Mouse (Mus musculus) testis, adult 2 months (tissue): Measurements from ENCODE around the gene Kcnk7. TPM values are rescaled to one million over a fixed set of nuclear protein-coding genes. Genes with fewer than 3 reads are reported as not detected.

Experiments used
- H3K27ac ChIP-seq: fragments of 200-500 bp; 2 replicates; pipeline ENCODE4 v1.5.1; 2012; ENCODE audit warnings: low read depth, low read length; ENCODE audit not compliant: control insufficient read depth, insufficient read depth
- H3K27me3 ChIP-seq: fragments of 200-500 bp; 2 replicates; pipeline ENCODE4 v1.6.1; 2012; ENCODE audit warnings: mild to moderate bottlenecking, low read length, moderate library complexity; ENCODE audit not compliant: control insufficient read depth, insufficient read depth
- H3K36me3 ChIP-seq: fragments of 200-500 bp; 2 replicates; pipeline ENCODE4 v1.6.1; 2012; ENCODE audit warnings: mild to moderate bottlenecking, low read length; ENCODE audit not compliant: control insufficient read depth, insufficient read depth
- H3K4me1 ChIP-seq: fragments of 200-500 bp; 2 replicates; pipeline ENCODE4 v1.6.1; 2012; ENCODE audit warnings: low read length; ENCODE audit not compliant: control insufficient read depth, insufficient read depth
- H3K4me3 ChIP-seq: fragments of 200-500 bp; 2 replicates; pipeline ENCODE4 v1.5.1; 2012; ENCODE audit warnings: low read depth, mild to moderate bottlenecking, low read length, moderate library complexity, mixed read lengths; ENCODE audit not compliant: control insufficient read depth
- CTCF ChIP-seq: fragments of 200-500 bp; IDR thresholded peaks from 2 replicates; pipeline ENCODE4 v1.5.1; 2012; ENCODE audit warnings: low read depth, mild to moderate bottlenecking, inconsistent platforms, low read length, moderate library complexity; ENCODE audit not compliant: control insufficient read depth, insufficient read depth, insufficient replicate concordance
- POLR2A ChIP-seq: fragments of 200-500 bp; IDR thresholded peaks from 2 replicates; pipeline ENCODE4 v1.6.1; 2012; ENCODE audit warnings: low read depth, mild to moderate bottlenecking, inconsistent platforms, low read length, moderate library complexity; ENCODE audit not compliant: control insufficient read depth
- polyA plus RNA-seq: library from polyadenylated mRNA; depleted of rRNA; stranded (reverse); fragments of >200 nt; gene quantifications from 2 replicates; pipeline ENCODE4 v1.2.3, GENCODE M21; 2012

Gene Kcnk7
- polyA plus RNA-seq, 1 experiment = 10.2 TPM

GRCm38 (mm10) chr19:5710581-5710980, 6.4 kb downstream of the Kcnk7 start:
- TF ChIP-seq POLR2A (no peak), CTCF (no peak)
- Histone ChIP-seq H3K4me1 (peaks cover 13% of the 10 kb centered on the region), H3K27ac (no peak overlapping the region), H3K4me3 (no peak overlapping the region), H3K36me3 (no peaks in the 10 kb centered on the region; the same call in 1 of the 2 replicates), H3K27me3 (no peaks in the 10 kb centered on the region)

GRCm38 (mm10) chr19:5711218-5711617, 7.1 kb downstream of the Kcnk7 start:
- Histone ChIP-seq H3K27ac (no peak overlapping the region), H3K27me3 (no peaks in the 10 kb centered on the region), H3K4me1 (peaks cover 19% of the 10 kb centered on the region), H3K36me3 (no peaks in the 10 kb centered on the region; the same call in 1 of the 2 replicates), H3K4me3 (no peak overlapping the region)
- TF ChIP-seq CTCF (peak; percentile 43; the same call in 1 of the 2 replicates), POLR2A (no peak)

GRCm38 (mm10) chr19:5711907-5712460, 7.8 kb downstream of the Kcnk7 start:
- Histone ChIP-seq H3K4me1 (peaks cover 20% of the 10 kb centered on the region), H3K27ac (no peak overlapping the region), H3K36me3 (no peaks in the 10 kb centered on the region; the same call in 1 of the 2 replicates), H3K27me3 (no peaks in the 10 kb centered on the region), H3K4me3 (no peak overlapping the region)
- no peak for TF ChIP-seq POLR2A
- TF ChIP-seq CTCF = no peak

GRCm38 (mm10) chr19:5713255-5713654, 9.1 kb downstream of the Kcnk7 start:
- no peaks in the 10 kb centered on the region; the same call in 1 of the 2 replicates for H3K36me3 ChIP-seq
- H3K4me1 ChIP-seq = peaks cover 20% of the 10 kb centered on the region
- H3K4me3 ChIP-seq = no peak overlapping the region
- TF ChIP-seq POLR2A (no peak), CTCF (no peak)
- no peaks in the 10 kb centered on the region for H3K27me3 ChIP-seq
- no peak overlapping the region for H3K27ac ChIP-seq

DNA sequence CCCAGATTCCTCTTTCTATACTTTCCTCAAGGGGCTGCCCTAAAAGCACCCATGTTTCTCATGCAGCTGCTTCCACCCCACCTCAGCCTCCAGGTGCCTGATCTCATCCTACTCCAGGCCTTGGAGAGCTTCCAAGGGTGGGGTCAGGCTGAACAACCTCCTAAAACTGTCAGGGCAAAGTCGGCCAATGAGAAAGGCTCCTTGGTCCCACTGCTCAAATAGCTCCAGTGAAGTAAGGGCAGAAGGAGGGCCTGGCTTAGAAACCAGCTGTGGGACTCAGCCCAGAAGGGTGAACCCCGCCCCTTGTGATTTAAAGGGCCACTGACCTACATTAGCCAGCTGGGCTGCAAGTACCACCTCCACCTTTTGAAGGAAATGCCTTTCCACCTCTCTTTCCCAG, 9.6 kb downstream of the Kcnk7 start:
- Histone ChIP-seq H3K36me3 (no peaks in the 10 kb centered on the region; the same call in 1 of the 2 replicates), H3K4me3 (no peak overlapping the region)

GRCm38 (mm10) chr19:5715793-5716688, 11.9 kb downstream of the Kcnk7 start:
- Histone ChIP-seq H3K4me1 (peaks cover 20% of the 10 kb centered on the region), H3K27me3 (no peaks in the 10 kb centered on the region), H3K36me3 (no peaks in the 10 kb centered on the region; the same call in 1 of the 2 replicates), H3K4me3 (peak overlapping the region; percentile 10; the same call in 1 of the 2 replicates), H3K27ac (no peak overlapping the region)
- TF ChIP-seq POLR2A = no peak
- no peak; the same call in 1 of the 2 replicates for TF ChIP-seq CTCF

More for the DNA sequence above, 9.6 kb downstream of the Kcnk7 start:
- Histone ChIP-seq H3K27ac (peak overlapping the region; percentile 26; the same call in 1 of the 2 replicates), H3K27me3 (no peaks in the 10 kb centered on the region), H3K4me1 (peaks cover 20% of the 10 kb centered on the region)
- TF ChIP-seq CTCF = no peak
- TF ChIP-seq POLR2A = no peak

- Histone ChIP-seq H3K4me1 (peaks cover 20% of the 10 kb centered on the region), H3K4me3 (no peak overlapping the region), H3K36me3 (peaks cover 3% of the 10 kb centered on the region; the same call in 1 of the 2 replicates), H3K27ac (no peak overlapping the region), H3K27me3 (no peaks in the 10 kb centered on the region)
- TF ChIP-seq POLR2A = no peak
- TF ChIP-seq CTCF = no peak
Measured at GRCm38 (mm10) chr19:5716955-5717354, 12.8 kb downstream of the Kcnk7 start.
